Mouse (Mus musculus) heart, embryonic 13.5 days (tissue): Measurements from ENCODE around the gene Itgb6. TPM values are rescaled to one million over a fixed set of nuclear protein-coding genes. Genes with fewer than 3 reads are reported as not detected.
A peak's percentile ranks its signal among the peaks of the same experiment; 100 is the strongest.

Experiments used
- ATAC-seq: fragments of 200-750 bp; cut with Nextera tagmentation; 2 replicates; pipeline ENCODE4 v1.8.0; 2017; ENCODE audit warnings: moderate TSS enrichment; ENCODE audit not compliant: insufficient number of reproducible peaks, low FRiP score, low TSS enrichment; ENCODE audit errors: extremely low read depth
- H3K27ac ChIP-seq: fragments of 300-500 bp; sonication (generic); replicated peaks from 2 replicates; pipeline ENCODE4 v1.5.1; 2015; ENCODE audit warnings: moderate library complexity, mild to moderate bottlenecking, inconsistent platforms
- H3K27me3 ChIP-seq: fragments of 300-500 bp; sonication (generic); replicated peaks from 2 replicates; pipeline ENCODE4 v1.6.1; 2015; ENCODE audit warnings: mild to moderate bottlenecking, inconsistent platforms
- H3K36me3 ChIP-seq: fragments of 300-500 bp; sonication (generic); 2 replicates; pipeline ENCODE4 v1.6.1; 2015; ENCODE audit warnings: mild to moderate bottlenecking, inconsistent platforms
- H3K4me1 ChIP-seq: fragments of 300-500 bp; sonication (generic); 2 replicates; pipeline ENCODE4 v1.6.1; 2015; ENCODE audit warnings: inconsistent platforms
- H3K4me2 ChIP-seq: fragments of 300-500 bp; sonication (generic); 2 replicates; pipeline ENCODE4 v1.6.1; 2015; ENCODE audit warnings: inconsistent platforms, mild to moderate bottlenecking, moderate library complexity
- H3K4me3 ChIP-seq: fragments of 300-500 bp; sonication (generic); 2 replicates; pipeline ENCODE4 v1.5.1; 2015; ENCODE audit warnings: moderate library complexity, mild to moderate bottlenecking, inconsistent platforms
- H3K9ac ChIP-seq: fragments of 300-500 bp; sonication (generic); 2 replicates; pipeline ENCODE4 v1.6.1; 2015; ENCODE audit warnings: inconsistent platforms, mild to moderate bottlenecking, moderate library complexity
- H3K9me3 ChIP-seq: fragments of 300-500 bp; sonication (generic); 2 replicates; pipeline ENCODE4 v1.6.1; 2016; ENCODE audit warnings: inconsistent platforms
- WGBS: fragments of 180-500 bp; shearing (Covaris S2); methylation state at CpG from one replicate; pipeline ENCODE4 v1.1.7; 2015; ENCODE audit warnings: mixed read lengths; 5-methylcytosine and 5-hydroxymethylcytosine counted together
- polyA plus RNA-seq: library from polyadenylated mRNA; unstranded; fragments of >200 nt; fragmentation: Nextera tagmentation; extraction: Ambion mirVana; gene quantifications from 2 replicates; pipeline ENCODE4 v1.2.1, GENCODE M21; 2015

Gene Itgb6
- polyA plus RNA-seq, 1 experiment from 2014 or later = 0.20 TPM

DNA sequence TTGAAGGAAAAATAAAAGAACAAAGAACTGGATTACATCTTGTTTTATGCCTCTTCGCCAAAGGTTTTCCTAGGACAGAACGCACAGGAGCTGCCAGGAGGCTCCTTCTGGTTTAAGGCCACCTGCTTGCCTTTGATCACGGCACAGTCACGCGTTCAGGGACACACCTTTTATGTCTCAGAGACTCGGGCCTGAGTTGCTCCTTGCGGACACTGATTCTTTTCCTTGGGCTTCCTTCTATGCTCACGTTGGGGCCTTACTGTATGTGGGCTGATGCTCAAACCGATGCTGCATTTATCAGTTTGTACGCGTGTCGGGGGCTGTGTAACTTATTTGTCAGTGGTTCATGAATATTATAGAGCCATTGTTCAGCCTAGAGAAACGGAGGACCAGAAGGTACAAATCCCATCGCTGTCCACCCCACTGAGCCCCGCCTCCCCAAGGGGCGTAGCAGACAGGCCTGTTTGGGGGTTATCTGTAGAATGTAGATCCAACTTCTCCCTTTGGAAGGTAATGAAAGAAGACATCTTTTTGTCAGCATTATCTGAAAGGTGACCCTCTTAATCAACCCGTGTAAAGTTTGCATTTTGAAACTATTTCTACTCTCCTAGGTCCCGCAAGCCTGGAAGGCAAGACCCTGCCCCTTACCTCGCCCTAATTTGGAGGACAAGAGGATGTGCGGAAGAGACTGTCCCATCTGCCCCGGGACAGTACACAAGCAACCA lies 170.1 kb downstream of the Itgb6 start:
- ATAC-seq = no peak
- H3K4me3 ChIP-seq = peak overlapping the region; percentile 59
- peaks cover 27% of the 10 kb centered on the region for H3K4me1 ChIP-seq
- H3K36me3 ChIP-seq = no peaks in the 10 kb centered on the region
- H3K9ac ChIP-seq = peak overlapping the region; percentile 77
- H3K27me3 ChIP-seq = no peaks in the 10 kb centered on the region
- 26% methylated on average over 21 of the region's 21 CpGs for WGBS
- peak overlapping the region; percentile 90 for H3K4me2 ChIP-seq
- H3K9me3 ChIP-seq = no peaks in the 10 kb centered on the region
- 0 out of 2 replicates have a peak overlapping the region, but pooled peaks have one; percentile 21 for H3K27ac ChIP-seq

DNA sequence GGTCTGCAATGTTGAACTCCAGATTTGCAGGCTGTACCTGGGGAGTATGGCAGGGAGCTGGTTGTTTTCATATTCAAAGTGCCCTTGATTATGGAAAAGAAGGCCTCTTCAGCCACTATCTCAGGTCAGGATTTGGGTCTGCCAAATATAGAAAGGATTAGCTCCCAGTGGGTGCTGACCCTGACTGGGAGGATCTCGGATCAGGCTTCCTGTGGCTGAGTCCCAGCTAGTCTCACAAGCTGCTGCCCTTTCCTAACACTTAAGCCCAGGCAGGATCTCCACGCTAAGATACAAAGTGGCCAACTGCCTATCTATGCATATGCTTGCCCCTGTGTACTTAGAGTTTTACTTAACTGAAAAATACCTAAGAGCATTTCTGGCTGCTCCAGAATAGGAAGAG lies 170.8 kb downstream of the Itgb6 start:
- Histone ChIP-seq H3K27ac (peak overlapping the region; percentile 9; the same call in 1 of the 2 replicates), H3K4me2 (peak overlapping the region; percentile 90)

DNA sequence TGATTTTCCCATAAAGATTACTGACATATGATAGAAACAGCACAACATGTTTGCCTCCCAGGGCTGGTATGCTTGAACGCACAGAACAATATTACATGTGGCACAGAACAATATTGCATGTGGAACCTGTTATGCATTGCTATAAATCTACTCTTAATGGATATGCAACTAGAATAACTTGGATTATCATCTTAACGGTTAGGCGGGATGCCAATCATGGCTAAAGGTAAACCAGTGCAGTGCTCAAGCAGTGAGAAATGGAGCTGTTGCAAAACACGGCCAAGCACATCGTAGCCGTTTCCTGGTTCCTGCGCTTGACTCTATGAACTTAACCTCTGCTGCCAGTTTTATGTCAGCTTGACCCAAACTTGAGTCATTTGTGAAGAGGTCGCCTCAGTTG lies 171.9 kb downstream of the Itgb6 start:
- no peaks in the 10 kb centered on the region for H3K36me3 ChIP-seq
- H3K4me3 ChIP-seq = no peak overlapping the region
- no peak overlapping the region for H3K9ac ChIP-seq
- no peaks in the 10 kb centered on the region for H3K27me3 ChIP-seq
- peaks cover 27% of the 10 kb centered on the region for H3K4me1 ChIP-seq
- 90% methylated on average over 8 of the region's 8 CpGs for WGBS
- H3K9me3 ChIP-seq = no peaks in the 10 kb centered on the region
- no peak for ATAC-seq
- H3K27ac ChIP-seq = no peak overlapping the region
- H3K4me2 ChIP-seq = no peak overlapping the region

More for the DNA sequence above, 170.8 kb downstream of the Itgb6 start:
- H3K4me3 ChIP-seq = no peak overlapping the region
- H3K27me3 ChIP-seq = no peaks in the 10 kb centered on the region
- ATAC-seq = no peak
- H3K9me3 ChIP-seq = no peaks in the 10 kb centered on the region
- 27% methylated on average over 2 of the region's 2 CpGs for WGBS
- no peak overlapping the region for H3K9ac ChIP-seq
- H3K36me3 ChIP-seq = no peaks in the 10 kb centered on the region
- H3K4me1 ChIP-seq = peaks cover 27% of the 10 kb centered on the region

DNA sequence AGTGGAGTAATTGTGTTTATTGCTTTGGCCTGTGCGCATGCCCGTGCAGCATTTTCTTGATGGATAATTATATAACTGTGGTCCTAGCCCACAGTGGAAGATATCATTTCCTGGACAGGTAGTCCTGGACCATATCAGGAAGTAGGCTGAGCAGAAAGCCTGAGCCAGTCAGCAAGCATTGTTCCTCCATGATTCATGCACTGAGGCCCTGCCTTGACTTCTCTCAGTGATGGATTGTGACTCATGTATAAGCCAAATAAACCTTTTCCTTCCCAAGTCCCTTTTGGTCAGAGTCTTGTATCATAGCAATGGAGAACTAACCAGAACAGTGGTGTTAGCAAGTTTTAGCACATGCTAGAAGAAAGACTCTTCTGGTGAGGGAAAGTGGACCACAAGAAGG lies 172.6 kb downstream of the Itgb6 start:
- Histone ChIP-seq H3K36me3 (no peaks in the 10 kb centered on the region), H3K4me2 (no peak overlapping the region), H3K9me3 (no peaks in the 10 kb centered on the region), H3K4me3 (no peak overlapping the region), H3K27me3 (no peaks in the 10 kb centered on the region), H3K9ac (no peak overlapping the region), H3K4me1 (peaks cover 27% of the 10 kb centered on the region), H3K27ac (no peak overlapping the region)
- 86% methylated on average over 2 of the region's 2 CpGs for WGBS
- ATAC-seq = no peak

Other genes starting within 250 kb of the Itgb6 start
- 1.7 and 2.1 TPM in 2 replicates for gene Pla2r1, start 169.3 kb downstream of the Itgb6 start, polyA plus RNA-seq
- gene Rbms1, start 240.5 kb upstream of the Itgb6 start, polyA plus RNA-seq = 89.2 and 89.8 TPM in 2 replicates